ENCODE assay signal across 9 mouse cellular contexts in genomic region chr12:102128081-102128790, GRCm38 (mm10). TPM values are rescaled to one million over a fixed set of nuclear protein-coding genes. Genes with fewer than 3 reads are reported as not detected.
DNase-seq lines count a peak whose midpoint lies in the region; ATAC-seq and TF ChIP-seq lines count a peak whose summit lies in the region.
"Had no signal": no experiment of that assay in that cellular context is flagged by ENCODE, and none has a peak within 500 bp of the region (broad histone marks: within the 10 kb centered on the region; RNA-seq: fewer than 3 reads in every experiment).

Slc24a4 (plus strand) TSS chr12:102128733.

- H3K4me3 ChIP-seq in kidney, embryonic 14.5 days (ENCODE audit: low read length): peak within 1 kb of the TSS; percentile 58
- H3K4me3 ChIP-seq in lung, postnatal 0 days (ENCODE audit: low read depth, low read length): peak within 1 kb of the TSS; percentile 57
- H3K4me3 ChIP-seq: myocyte had no signal

- H3K27me3 ChIP-seq in kidney, embryonic 14.5 days (ENCODE audit: control insufficient read depth, insufficient read depth, low read length): peaks cover 54% of the 10 kb centered on the region
- H3K27me3 ChIP-seq in lung, postnatal 0 days (replicated peaks; ENCODE audit: insufficient read depth, low read length): 0 out of 2 replicates have a peak, but pooled peaks cover 8% of the 10 kb centered on the region

- no peaks in the 10 kb centered on the region for H3K36me3 ChIP-seq in kidney, embryonic 14.5 days (ENCODE audit: control insufficient read depth, insufficient read depth, low read length)
- H3K36me3 ChIP-seq in lung, postnatal 0 days (ENCODE audit: insufficient read depth, low read length): no peaks in the 10 kb centered on the region

- H3K9me3 ChIP-seq in kidney, embryonic 14.5 days (ENCODE audit: control insufficient read depth, low read length): no peaks in the 10 kb centered on the region
- H3K9me3 ChIP-seq in lung, postnatal 0 days (ENCODE audit: low read length): no peaks in the 10 kb centered on the region

- no peak for TF ChIP-seq CTCF in brain, embryonic 14.5 days (IDR thresholded peaks at IDR 0.05; ENCODE audit: borderline replicate concordance, extremely low read depth, insufficient read depth, insufficient read length)
- no peak for TF ChIP-seq CTCF in lung, postnatal 0 days (IDR thresholded peaks at IDR 0.05)

- H3K4me2 ChIP-seq in kidney, embryonic 14.5 days (replicated peaks; ENCODE audit: low read depth, low read length): peak within 1 kb of the TSS; percentile 96
- peak within 1 kb of the TSS; percentile 94 for H3K4me2 ChIP-seq in lung, postnatal 0 days (replicated peaks; ENCODE audit: low read depth, low read length)

- peak; percentile 72 for ATAC-seq in kidney, embryonic 14.5 days (ENCODE audit: low FRiP score, low TSS enrichment)
- peak; percentile 79 for ATAC-seq in lung, postnatal 0 days

- TF ChIP-seq POLR2A in brain, embryonic 14.5 days (IDR thresholded peaks at IDR 0.05; ENCODE audit: borderline replicate concordance, extremely low read depth, insufficient read depth, insufficient read length, poor library complexity, severe bottlenecking): no peak

- peak within 1 kb of the TSS; percentile 42; the same call in 1 of the 2 replicates for H3K9ac ChIP-seq in kidney, embryonic 14.5 days (ENCODE audit: low read depth, low read length)
- H3K9ac ChIP-seq in lung, postnatal 0 days (replicated peaks; ENCODE audit: low read depth): peak within 1 kb of the TSS; percentile 32

- H3K4me1 ChIP-seq in kidney, embryonic 14.5 days (ENCODE audit: control insufficient read depth, insufficient read depth, low read length): peaks cover 16% of the 10 kb centered on the region; the same call in 1 of the 2 replicates
- peaks cover 5% of the 10 kb centered on the region; the same call in 1 of the 2 replicates for H3K4me1 ChIP-seq in lung, postnatal 0 days (ENCODE audit: insufficient read depth, low read depth, low read length)

- DNase-seq in kidney, adult 8-10 months: no peak
- DNase-seq in brain, embryonic 14.5 days (ENCODE audit: low read depth): peak; percentile 53
- DNase-seq in frontal cortex, postnatal 36 days (ENCODE audit: low spot score in 2 of 2): peak; percentile 41 to 51
- peak; percentile 48 to 58 for DNase-seq in layer of hippocampus, postnatal 10 days (ENCODE audit: low spot score in 2 of 2)
- peak; percentile 62 for DNase-seq in lung, postnatal 0 days (ENCODE audit: low spot score)
- DNase-seq in right cerebral cortex, postnatal 25 days: peak; percentile 19
- DNase-seq in thymus, postnatal 36 days: no peak

- no peak within 1 kb of the TSS for H3K27ac ChIP-seq in kidney, embryonic 14.5 days (ENCODE audit: low read depth, low read length)
- H3K27ac ChIP-seq in lung, postnatal 0 days (ENCODE audit: low read length): peak within 1 kb of the TSS; percentile 59

- WGBS in kidney, embryonic 14.5 days: 2% methylated on average over 31 of the region's 34 CpGs
- 1% methylated on average over 29 of the region's 34 CpGs for WGBS in lung, postnatal 0 days

- no peak for TF ChIP-seq EP300 in lung, postnatal 0 days (IDR thresholded peaks at IDR 0.05)

RNA-seq across cellular contexts. Expression of gene Slc24a4, which starts in this region (rescaled TPM):
- polyA plus RNA-seq in kidney, embryonic 14.5 days (2014; fragmentation: Nextera tagmentation; extraction: Ambion mirVana): not detected in 2 replicates
- 1.5 and 2.4 TPM in 2 replicates for polyA plus RNA-seq in brain, embryonic 14.5 days (2012; rRNA removed)
- 10 to 100 TPM; 17.2 to 17.5 TPM for total RNA-seq in layer of hippocampus, postnatal 10 days (2021)
- polyA plus RNA-seq in lung, postnatal 0 days (2015; fragmentation: Nextera tagmentation; extraction: Ambion mirVana): 10.2 and 10.7 TPM in 2 replicates

Comparison
In these comparisons a context has a peak if more than half of its experiments do, and no peak if none do; other contexts are left out.
1. Peak in ATAC-seq, H3K4me3 ChIP-seq, H3K9ac ChIP-seq and H3K4me2 ChIP-seq in kidney, embryonic 14.5 days; RNA of the gene not detected or under 1 TPM.
2. DNase-seq: peak in brain, embryonic 14.5 days (single experiment), frontal cortex, postnatal 36 days (2 of 2), layer of hippocampus, postnatal 10 days (2 of 2), lung, postnatal 0 days (single experiment) and right cerebral cortex, postnatal 25 days (single experiment); none in kidney, adult 8-10 months (0 of 2) and thymus, postnatal 36 days (0 of 2).